Mouse (Mus musculus) bone marrow macrophage, adult 2 months (primary cell): ENCODE measurements around the gene Bcl9. TPM values are rescaled to one million over a fixed set of nuclear protein-coding genes. Genes with fewer than 3 reads are reported as not detected.

Experiments used
- H3K27ac ChIP-seq: 2 replicates; pipeline ENCODE4 v1.5.1; 2012; ENCODE audit warnings: low read depth, low read length; ENCODE audit not compliant: insufficient read depth
- H3K4me1 ChIP-seq: 2 replicates; pipeline ENCODE4 v1.6.1; 2012; ENCODE audit warnings: low read length; ENCODE audit not compliant: control insufficient read depth, insufficient read depth
- H3K4me3 ChIP-seq: 2 replicates; pipeline ENCODE4 v1.5.1; 2012; ENCODE audit warnings: mild to moderate bottlenecking, low read length, moderate library complexity; ENCODE audit not compliant: insufficient read depth
- CTCF ChIP-seq: IDR thresholded peaks from 2 replicates; pipeline ENCODE4 v1.5.1; 2012; ENCODE audit warnings: low read depth, mild to moderate bottlenecking, low read length, moderate library complexity
- POLR2A ChIP-seq: IDR thresholded peaks from 2 replicates; pipeline ENCODE4 v1.6.1; 2012; ENCODE audit warnings: mild to moderate bottlenecking, low read depth, low read length, borderline replicate concordance
- polyA plus RNA-seq: library from polyadenylated mRNA; stranded (reverse); fragments of >200 nt; gene quantifications from 2 replicates; pipeline ENCODE4 v1.2.4, GENCODE M21; 2012; ENCODE audit not compliant: missing spikeins, insufficient read depth, insufficient read length

Bcl9 gene
- polyA plus RNA-seq, 1 experiment, result 17.6 TPM

GRCm38 (mm10) chr3:97299885-97300284, 2.2 kb upstream of the Bcl9 start:
- TF ChIP-seq POLR2A (no peak), CTCF (no peak)
- H3K27ac ChIP-seq, result no peak overlapping the region
- peaks cover 19% of the 10 kb centered on the region for H3K4me1 ChIP-seq
- H3K4me3 ChIP-seq, result no peak overlapping the region

GRCm38 (mm10) chr3:97298856-97299465, 1.2 kb upstream of the Bcl9 start:
- Histone ChIP-seq H3K4me1 (peaks cover 23% of the 10 kb centered on the region), H3K4me3 (no peak overlapping the region), H3K27ac (no peak overlapping the region)
- no peak for TF ChIP-seq POLR2A
- no peak for TF ChIP-seq CTCF

- H3K27ac ChIP-seq, result peak overlapping the region; percentile 24
- H3K4me1 ChIP-seq, result peaks cover 23% of the 10 kb centered on the region
- TF ChIP-seq CTCF (no peak), POLR2A (no peak)
- peak overlapping the region; percentile 78 for H3K4me3 ChIP-seq
These were observed 670 bp downstream of the Bcl9 start for GRCm38 (mm10) chr3:97296941-97297552.

GRCm38 (mm10) chr3:97294334-97294733, 3.4 kb downstream of the Bcl9 start:
- no peak overlapping the region for H3K27ac ChIP-seq
- TF ChIP-seq POLR2A, result no peak
- TF ChIP-seq CTCF, result no peak
- peaks cover 19% of the 10 kb centered on the region for H3K4me1 ChIP-seq
- no peak overlapping the region for H3K4me3 ChIP-seq

- Histone ChIP-seq H3K4me1 (no peaks in the 10 kb centered on the region), H3K27ac (no peak overlapping the region), H3K4me3 (no peak overlapping the region)
- TF ChIP-seq CTCF (no peak), POLR2A (no peak)
These were observed 12.8 kb downstream of the Bcl9 start for GRCm38 (mm10) chr3:97284878-97285277.

GRCm38 (mm10) chr3:97284056-97284455, 13.7 kb downstream of the Bcl9 start:
- Histone ChIP-seq H3K27ac (no peak overlapping the region), H3K4me3 (no peak overlapping the region), H3K4me1 (no peaks in the 10 kb centered on the region)
- TF ChIP-seq CTCF (no peak), POLR2A (no peak)

- H3K27ac ChIP-seq, result no peak overlapping the region
- TF ChIP-seq POLR2A, result no peak
- TF ChIP-seq CTCF, result no peak
- H3K4me3 ChIP-seq, result no peak overlapping the region
- no peaks in the 10 kb centered on the region; the same call in 1 of the 2 replicates for H3K4me1 ChIP-seq
These were observed 16.3 kb downstream of the Bcl9 start for GRCm38 (mm10) chr3:97281426-97281825.

- Histone ChIP-seq H3K4me3 (no peak overlapping the region), H3K27ac (no peak overlapping the region), H3K4me1 (no peaks in the 10 kb centered on the region; the same call in 1 of the 2 replicates)
- TF ChIP-seq POLR2A, result no peak
- no peak for TF ChIP-seq CTCF
These were observed 22.0 kb downstream of the Bcl9 start for GRCm38 (mm10) chr3:97275708-97276107.

GRCm38 (mm10) chr3:97274516-97275230, 23.0 kb downstream of the Bcl9 start:
- no peak overlapping the region for H3K4me3 ChIP-seq
- no peak overlapping the region for H3K27ac ChIP-seq
- H3K4me1 ChIP-seq, result no peaks in the 10 kb centered on the region; the same call in 1 of the 2 replicates
- no peak for TF ChIP-seq POLR2A
- TF ChIP-seq CTCF, result no peak

GRCm38 (mm10) chr3:97273876-97274275, 23.8 kb downstream of the Bcl9 start:
- TF ChIP-seq CTCF (no peak), POLR2A (no peak)
- H3K27ac ChIP-seq, result no peak overlapping the region
- H3K4me1 ChIP-seq, result no peaks in the 10 kb centered on the region; the same call in 1 of the 2 replicates
- H3K4me3 ChIP-seq, result no peak overlapping the region
